Mouse (Mus musculus): ENCODE data around the gene Rps18.
A peak's percentile ranks its signal among the peaks of the same experiment; 100 is the strongest.
"Not testable (repeated sequence)": the region's sequence is repeated elsewhere in the genome, so short reads cannot be mapped to it uniquely, and the experiment has no call there.

Rps18 gene

DNA sequence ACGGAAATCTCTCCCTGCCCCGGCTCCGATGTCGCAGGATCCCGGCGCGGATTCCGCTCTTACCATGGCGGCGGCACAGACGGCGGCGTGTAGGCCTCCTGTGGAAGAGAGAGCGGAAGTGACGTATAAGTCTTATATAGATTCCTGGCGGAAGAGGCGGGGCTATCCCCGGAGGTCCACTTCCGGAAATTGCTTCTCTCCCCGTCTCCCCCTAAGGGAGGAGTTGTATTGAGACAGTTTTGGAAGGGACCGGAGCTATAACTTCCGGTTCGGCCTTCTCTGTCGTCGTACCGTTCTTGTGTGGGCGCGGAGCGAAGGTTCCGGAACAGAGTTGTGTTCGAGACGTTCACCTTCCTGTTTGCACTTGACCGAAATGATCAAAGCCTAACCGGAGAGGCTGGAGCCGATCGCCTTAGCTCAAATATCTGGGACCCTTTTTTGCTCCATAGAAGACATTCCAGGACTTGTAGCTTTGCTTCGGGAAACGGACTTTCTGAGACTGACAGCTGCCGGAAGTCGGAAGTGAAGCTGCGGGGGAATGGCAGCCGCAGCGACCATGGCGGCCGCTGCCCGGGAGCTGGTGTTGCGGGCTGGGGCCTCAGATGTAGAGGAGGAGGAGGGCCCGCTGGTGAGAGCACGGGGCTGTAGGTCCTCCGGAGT, at the start of gene Rps18, which contains the start of gene Vps52:
Gene Rps18 (minus strand): TSS at position 447 of the 660 bp plus-strand sequence.
Gene Vps52 (plus strand): TSS at position 258 of the 660 bp plus-strand sequence.
- DNase-seq, result peak; percentile 93

DNA sequence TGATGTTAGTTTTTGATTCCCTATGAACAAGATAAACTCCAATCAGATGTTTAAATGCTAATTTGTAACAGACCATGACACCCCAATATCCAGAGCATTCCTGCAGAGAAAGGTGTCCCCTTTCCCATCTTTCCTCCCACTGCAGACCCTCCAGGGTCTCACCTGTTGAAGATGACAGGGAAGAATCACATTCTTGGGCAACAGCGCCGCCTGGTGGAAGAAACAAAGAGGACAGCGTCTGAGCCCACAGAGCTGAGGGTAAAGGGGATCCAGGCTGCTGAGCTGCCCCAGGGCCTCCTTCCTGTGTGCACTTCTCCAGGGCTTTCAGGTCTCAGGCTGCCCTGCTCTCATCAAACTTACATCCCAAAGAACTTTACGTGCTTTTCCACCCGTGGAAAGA, 47.6 kb upstream of the Rps18 start:
- DNase-seq, result peak; percentile 55

DNA sequence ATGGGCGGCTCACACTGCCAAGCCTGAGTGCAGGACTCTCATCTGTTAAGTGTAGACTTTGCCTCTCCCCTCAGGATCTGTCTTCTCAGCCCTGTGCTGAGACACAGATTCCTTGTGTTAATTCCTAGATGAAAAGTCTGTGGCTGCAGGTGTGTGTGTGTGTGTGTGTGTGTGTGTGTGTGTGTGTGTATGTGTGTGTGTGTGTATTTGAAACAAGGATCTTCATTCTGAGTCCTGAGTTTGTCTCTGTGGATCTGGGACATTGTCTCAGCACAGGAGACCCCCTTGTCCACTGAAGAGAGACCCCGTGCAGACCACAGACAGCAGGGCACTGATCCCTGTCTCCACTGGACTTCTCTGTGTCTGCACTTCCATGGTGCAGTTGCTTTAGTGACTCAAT, 45.0 kb upstream of the Rps18 start:
- not testable (repeated sequence) for DNase-seq

DNA sequence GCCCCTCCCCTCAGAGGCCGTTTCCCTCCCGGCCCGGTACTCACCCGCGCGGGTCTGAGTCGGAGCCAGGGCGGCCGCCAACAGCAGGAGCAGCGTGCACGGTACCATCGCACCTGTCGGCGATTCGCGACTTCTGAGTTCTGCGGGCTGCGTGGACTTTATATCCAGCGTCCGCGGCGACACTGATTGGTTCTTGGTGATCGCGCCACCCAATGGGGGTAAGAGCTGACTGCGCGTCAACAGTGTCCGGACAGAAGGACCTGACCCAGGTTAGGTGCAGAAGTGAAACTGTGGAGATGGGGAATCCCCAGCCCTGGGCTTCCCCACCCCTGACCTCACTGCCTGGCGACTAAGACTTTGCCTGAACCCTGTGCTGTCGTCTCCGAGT, 44.3 kb upstream of the Rps18 start, which contains the start of gene H2-K1:
Gene H2-K1 (minus strand): TSS at position 198 of the 388 bp plus-strand sequence.
- peak; percentile 83 for DNase-seq

DNA sequence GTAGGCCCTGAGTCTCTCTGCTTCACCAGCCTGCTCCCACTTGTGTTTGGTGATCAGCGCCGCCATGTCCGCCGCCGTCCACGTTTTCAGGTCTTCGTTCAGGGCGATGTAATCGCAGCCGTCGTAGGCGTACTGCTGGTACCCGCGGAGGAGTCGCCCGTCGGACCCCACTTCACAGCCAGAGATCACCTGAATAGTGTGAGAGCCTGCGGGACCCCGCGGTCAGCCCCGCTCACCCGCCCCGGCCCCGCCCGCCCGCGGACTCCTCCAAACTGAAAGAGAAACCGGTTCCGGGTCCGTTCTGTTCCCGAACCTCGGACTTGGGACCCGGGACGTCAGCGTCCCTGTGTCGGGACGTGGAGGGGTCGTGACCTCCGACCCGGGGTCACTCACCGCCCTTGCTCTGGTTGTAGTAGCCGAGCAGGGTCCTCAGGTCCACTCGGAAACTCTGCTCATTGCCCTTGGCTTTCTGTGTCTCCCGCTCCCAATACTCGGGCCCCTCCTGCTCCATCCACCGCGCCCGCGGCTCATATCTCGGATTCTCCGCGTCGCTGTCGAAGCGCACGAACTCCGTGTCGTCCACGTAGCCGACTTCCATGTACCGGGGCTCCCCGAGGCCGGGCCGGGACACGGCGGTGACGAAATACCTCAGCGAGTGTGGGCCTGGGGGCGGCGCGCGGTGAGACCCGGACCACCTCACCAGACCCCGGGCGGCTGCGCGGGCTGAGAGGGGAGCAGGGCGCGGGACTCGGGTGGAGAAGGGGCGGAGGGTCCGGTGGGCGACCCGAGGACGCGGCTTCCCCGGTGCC, 43.7 kb upstream of the Rps18 start:
- DNase-seq, result peak; percentile 26

DNA sequence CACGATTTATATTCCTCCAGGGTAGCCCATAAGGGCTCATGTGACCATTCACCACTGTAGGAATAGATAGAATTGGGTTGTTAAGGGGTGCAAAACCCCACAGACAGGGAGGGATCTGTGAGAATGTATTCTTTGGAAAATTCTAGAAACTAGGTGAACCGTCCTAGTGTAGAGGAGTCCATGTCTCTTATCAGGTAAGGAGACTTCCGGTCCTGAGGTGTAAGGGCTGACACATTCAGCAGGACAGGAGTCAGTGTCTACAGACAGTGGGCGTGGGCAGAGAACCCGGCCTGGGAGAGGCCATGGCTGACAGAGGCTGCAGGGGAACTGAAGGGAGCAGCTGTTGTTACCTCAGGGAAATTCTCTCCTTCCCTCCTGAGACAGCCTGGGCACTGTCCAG, 42.9 kb upstream of the Rps18 start:
- not testable (repeated sequence) for DNase-seq

DNA sequence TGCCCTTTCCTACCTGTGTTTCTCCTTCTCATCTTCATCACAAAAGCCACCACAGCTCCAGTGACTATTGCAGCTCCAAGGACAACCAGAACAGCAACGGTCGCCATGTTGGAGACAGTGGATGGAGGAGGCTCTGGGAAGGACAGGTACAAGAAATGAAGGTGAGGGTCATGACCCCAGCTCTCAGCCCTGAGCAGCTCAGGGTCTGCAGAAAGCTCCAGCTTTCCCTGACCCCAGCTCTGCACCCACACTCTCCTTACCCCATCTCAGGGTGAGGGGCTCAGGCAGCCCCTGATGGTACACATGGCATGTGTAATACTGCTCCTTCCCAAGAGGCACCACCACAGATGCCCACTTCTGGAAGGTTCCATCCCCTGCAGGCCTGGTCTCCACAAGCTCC, 41.2 kb upstream of the Rps18 start:
- DNase-seq, result not testable (repeated sequence)

DNA sequence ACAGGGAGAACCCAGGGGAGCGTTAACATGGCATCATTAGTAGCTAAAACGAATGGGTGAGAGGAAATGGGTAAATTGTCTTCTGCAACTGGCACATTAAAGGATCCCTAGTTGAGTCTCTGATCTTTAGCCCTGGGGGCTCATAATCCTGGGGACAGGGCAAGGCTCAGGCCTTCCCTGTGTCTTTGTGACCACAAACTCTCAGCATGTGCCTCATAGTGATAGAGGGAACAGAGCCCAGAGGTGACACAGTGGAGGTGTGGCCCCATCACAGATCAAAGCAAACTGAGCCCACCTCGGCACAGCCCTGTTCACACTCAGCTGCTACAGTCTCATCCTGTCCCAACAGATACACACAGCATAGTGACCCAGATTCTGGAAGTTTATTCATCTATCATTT, 39.9 kb upstream of the Rps18 start:
- DNase-seq, result no peak

DNA sequence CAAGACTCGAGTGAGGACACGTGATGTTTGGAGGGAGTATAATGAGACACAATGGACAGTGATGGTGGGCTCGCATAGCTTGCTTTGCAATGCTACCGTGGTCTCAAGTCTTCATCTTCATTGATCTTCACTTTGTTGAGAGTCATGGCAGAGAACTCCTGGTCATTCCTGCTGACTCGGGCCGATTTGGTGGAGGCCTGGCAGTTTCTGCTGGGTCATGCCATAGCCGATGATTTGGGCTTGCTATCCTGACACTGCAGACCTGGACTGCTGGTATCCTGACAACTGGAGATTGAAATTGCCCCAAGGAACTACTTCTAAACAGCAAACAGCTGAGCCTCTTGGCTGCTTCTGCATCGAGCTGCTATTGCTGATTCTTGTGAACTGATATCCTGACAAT, 39.2 kb upstream of the Rps18 start:
- no peak for DNase-seq

DNA sequence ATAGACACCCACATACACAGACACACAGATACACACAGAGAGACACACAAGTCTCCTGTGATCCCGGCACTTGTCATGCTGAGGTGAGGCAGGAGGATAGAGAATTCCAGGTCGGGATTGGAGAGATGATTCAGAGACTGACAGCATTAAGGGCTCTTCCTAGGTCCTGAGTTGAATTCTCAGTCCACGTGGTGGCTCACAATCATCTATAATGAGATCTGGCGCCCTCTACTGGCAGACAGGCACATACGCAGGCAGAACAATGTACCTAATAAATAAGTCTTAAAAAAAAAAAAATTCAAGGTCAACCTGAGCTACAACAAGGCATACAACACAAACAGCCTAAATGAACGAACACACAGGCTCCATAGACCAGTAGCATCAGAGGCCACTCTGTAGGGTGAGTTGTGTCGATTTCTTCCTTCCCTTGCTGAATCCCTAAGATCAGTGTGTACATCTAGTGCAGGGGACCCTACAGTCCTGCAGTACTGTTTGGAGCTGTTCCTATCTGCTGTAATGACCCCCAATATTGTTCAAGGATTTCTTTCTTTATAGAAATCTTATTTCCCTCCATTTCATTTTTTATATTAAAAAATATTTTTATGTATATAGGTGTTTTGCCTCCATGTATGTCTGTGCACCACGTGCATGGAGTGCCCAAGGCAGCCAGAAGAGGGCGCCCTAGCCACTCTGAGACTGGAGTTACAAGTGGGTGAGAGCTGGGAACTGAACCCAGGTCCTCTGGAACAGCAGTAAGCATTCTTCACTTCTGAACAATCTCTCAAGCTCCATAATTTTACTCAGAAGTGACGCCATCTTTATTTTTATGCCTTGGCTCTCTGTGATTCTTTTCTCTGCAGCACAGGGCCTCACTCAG, 36.2 kb upstream of the Rps18 start:
- peak; percentile 65 for DNase-seq

DNA sequence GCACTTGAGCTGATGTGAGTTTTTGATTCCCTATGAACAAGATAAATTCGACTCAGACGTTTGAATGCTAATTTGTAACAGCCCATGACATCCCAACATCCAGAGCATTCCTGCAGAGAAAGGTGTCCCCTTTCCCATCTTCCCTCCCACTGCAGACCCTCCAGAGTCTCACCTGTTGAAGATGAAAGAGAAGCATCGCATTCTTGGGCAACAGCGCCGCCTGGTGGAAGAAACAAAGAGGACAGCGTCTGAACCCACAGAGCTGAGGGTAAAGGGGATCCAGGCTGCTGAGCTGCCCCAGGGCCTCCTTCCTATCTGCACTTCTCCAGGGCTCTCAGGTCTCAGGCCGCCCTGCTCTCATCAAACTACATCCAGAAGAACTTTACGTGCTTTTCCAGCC, 26.3 kb upstream of the Rps18 start:
- peak; percentile 75 for DNase-seq

DNA sequence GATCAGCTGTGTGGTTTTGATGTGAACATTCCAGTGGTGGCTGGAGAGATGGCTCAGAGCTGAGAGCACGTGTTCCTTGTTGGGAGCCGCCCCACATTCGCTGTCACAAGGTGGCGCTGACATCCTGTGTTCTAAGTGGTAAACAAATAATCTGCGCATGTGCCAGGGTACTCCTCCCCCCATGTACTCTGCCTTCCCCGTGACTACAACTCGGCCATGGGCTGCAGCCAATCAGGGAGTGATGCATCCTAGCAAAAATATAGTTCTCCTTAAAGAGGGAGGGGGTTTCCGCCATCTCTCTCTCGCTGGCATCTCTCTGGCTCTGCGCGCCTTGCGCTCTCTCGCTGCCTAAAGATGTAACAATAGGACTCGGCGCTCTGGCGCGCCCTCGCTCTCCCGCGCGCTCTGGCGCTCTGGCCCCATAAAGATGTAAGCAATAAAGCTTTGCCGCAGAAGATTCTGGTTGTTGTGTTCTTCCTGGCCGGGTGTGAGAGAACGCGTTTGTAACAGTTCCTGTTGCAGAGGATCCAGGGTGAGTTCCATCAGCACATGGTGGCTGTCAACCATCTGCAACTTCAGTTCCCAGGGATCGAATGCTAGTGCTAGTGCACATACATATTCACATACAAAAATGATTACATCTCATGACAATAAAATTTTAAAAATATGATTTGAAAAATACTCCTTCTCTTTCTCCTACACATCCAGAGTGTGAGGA, 25.6 kb upstream of the Rps18 start:
- DNase-seq, result peak; percentile 92

DNA sequence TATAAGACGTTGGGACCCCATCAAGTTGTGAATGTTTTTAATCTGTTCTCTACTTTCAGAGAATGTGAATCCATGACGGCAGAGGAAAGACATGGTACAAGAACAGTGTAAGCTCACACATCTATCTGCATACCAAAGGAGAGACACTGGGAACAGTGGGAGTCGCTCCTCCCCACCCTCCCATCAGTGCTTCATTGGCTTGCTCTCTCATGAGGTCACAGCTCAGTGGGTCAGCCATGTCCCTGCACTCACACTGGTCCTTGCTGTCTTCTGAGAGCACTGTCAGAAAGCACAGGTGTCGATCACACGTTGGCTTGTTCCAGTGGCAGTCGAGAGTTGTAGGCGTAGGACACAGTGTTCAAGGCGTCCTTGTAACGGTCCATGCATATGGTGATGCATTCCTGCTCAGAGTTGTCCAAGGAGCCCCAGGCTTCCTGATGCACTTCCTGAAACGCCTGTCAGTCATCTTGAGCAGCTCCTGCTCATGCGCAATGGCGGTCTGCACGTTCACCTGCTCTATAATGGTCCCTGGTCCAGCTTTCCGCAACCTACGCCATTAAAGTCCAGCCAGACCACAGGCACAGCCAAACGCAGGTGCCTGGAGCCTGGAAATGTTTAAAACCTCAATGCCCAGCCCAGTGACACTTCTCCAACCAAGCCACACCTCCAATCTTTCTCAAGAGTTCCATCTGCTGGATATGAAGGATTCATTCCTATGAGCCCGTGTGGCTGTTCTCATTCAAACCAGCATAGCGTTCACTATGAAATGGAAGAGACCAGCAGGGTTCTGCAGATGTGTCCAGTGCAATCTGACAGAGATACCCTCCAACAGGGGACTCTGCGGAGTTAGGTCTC, 24.6 kb upstream of the Rps18 start:
- no peak for DNase-seq

DNA sequence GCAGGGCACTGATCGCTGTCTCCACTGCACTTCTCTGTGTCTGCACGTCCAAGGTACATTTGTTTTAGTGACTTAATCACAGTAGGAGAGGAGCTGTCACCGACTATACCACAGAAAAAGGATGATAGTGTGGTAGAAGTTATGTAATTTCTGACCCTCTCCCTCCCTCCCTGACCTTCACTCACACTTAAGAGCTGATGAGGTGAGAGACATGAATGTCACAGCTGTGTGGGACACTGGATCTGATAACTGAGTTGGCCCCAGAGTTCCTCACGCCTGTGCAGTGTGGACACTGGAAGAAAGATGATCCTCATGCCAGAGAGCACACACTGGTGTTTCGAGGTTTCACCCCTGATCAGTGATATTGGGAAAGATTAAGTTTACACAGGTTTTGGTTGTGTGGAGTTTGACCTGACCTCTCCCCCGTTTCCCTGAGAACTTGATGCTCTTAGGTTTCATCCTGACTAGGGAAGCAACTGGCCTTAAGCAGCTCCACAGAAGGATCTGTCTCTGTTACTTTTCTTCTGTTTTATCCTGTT, 23.8 kb upstream of the Rps18 start:
- no peak for DNase-seq

DNA sequence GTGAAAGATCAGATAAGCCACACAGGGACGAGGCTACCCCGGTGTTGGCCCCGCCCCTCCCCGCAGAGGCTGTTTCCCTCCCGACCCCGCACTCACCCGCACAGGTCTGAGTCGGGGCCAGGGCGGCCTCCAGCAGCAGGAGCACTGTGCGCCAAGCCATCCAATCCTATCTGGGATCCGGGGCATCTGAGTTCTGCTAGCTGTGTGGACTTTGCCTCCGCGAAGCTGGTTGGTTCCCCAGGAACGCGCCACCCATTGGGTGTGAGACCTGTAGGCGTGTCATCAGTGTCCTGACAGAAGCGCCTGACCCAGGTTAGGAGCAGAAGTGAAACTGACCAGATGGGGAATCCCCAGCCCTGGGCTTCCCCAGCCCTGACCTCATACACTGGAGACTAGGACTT, 22.8 kb upstream of the Rps18 start:
- peak; percentile 84 for DNase-seq

DNA sequence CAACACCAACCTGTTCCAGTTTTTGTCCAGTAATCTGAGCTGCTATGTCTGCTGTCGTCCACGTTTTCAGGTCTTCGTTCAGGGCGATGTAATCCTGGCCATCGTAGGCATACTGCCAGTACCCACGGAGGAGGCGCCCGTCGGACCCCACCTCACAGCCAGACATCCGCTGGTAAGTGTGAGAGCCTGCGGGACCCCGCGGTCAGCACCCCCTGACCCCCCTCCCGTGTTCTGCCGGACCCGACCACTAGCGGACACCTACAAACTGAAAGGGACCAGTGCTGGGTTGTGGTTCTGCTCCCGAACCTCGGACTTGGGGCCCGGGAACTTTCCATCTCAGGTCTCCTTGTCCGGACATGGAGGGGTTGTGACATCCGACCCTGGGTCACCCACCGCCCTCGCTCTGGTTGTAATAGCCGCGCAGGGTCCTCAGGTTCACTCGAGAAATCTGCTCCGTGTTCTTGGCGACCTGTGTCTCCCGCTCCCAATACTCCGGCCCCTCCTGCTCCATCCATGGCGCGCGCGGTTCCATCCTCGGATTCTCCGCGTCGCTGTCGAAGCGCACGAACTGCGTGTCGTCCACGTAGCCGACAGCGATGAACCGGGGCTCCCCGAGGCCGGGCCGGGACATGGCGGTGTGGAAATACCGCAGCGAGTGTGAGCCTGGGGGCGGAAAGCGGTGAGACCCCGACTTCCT, 22.2 kb upstream of the Rps18 start:
- DNase-seq, result no peak

DNA sequence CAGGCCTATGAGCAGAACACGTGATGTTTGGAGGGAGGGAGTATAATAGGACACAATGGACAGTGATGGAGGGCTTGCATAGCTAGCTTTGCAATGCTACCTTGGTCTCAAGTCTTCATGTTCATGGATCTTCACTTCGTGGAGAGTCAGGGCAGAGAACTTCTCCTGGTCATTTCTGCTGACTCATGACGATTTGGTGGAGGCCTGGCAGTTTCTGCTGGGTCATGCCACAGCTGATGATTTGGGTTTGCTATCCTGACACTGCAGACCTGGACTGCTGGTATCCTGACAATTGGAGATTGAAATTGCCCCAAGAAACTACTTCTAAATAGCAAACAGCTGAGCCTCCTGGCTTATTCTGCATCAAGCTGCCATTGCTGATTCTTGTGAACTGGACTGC, 17.8 kb upstream of the Rps18 start:
- DNase-seq, result peak; percentile 41

DNA sequence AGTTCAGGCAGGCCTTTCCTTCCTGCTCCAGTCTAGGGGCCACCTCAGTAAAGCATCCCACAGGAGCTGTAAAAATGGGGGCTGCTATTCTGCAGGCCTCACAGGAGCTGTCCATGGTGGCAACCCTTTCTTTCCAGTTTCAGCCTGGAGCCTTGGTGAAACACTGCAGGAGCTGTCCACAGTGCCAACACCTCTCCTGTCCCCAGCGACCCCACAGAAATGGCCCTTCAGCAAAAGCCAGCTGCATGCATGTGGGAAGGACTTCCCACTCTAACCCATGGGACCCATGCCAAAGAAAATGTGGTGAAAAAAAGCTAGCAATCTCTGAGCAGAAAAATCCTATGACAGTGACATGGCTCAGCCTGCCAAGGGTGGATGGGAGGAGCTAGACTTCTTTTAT, 16.9 kb upstream of the Rps18 start:
- peak; percentile 45 for DNase-seq

DNA sequence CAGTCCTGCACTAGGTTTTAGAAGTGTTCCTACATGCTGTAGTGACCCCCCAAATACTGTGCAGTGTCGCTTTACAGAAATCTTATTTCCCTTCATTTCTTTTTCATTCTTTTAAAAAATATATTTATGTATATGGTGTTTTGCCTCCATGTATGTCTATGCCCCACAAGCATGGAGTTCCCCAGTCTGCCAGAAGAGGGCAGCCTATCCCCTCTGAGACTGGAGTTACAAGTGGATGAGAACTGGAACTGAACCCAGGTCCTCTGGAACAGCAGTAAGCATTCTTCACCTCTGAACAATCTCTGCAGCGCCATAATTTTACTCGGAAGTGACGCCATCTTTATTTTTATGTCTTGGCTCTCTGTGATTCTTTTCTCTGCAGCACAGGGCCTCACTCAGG, 13.6 kb upstream of the Rps18 start:
- DNase-seq, result peak; percentile 36

DNA sequence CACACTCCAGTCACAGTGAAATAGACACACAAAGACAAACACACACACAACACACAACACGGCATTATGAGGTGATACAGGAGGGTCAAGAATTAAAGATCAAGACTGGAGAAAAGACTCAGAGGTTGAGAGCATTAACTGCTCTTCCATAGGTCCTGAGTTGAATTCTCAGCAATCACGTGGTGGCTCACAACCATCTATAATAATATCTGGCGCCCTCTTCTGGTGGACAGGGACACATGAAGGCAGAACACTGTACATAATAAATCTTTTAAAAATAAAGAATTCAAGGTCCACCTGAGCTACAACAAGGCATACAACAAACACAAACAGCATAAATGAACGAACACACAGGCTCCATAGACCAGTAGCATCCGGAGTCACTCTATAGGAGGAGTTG, 13.1 kb upstream of the Rps18 start:
- no peak for DNase-seq

DNA sequence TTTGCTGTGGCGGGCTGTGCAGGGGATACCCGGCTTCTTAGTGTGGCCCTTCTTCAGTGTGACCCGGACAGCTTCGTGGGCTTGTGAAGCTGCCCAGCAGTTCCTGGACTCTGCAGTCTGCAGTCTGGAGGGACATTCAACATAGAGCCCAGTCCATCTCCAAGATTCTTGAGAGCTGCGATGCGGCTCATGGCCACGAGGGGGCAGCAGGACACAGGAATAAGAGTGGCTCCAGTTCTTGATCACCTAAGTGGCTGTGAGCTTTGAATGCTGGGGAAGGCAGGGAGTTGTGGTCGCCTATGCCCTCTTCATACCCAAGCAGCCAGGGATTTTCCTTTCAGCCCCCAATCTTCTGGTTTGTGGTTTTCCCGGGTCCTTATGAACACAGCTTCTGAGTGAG, 12.7 kb upstream of the Rps18 start:
- peak; percentile 86 for DNase-seq
